Mouse (Mus musculus) spleen, adult 12 weeks (tissue): ENCODE data around the gene Serpina9.
"Not testable (repeated sequence)": the region's sequence is repeated elsewhere in the genome, so short reads cannot be mapped to it uniquely, and the experiment has no call there.

Experiments used
- DNase-seq: peaks from one replicate; pipeline ENCODE4 v3.0.0; 2022; ENCODE audit warnings: low spot score

Gene Serpina9

GRCm38 (mm10) chr12:103989514-103989767 is 24.1 kb downstream of the Serpina9 start:
- no peak for DNase-seq

DNA sequence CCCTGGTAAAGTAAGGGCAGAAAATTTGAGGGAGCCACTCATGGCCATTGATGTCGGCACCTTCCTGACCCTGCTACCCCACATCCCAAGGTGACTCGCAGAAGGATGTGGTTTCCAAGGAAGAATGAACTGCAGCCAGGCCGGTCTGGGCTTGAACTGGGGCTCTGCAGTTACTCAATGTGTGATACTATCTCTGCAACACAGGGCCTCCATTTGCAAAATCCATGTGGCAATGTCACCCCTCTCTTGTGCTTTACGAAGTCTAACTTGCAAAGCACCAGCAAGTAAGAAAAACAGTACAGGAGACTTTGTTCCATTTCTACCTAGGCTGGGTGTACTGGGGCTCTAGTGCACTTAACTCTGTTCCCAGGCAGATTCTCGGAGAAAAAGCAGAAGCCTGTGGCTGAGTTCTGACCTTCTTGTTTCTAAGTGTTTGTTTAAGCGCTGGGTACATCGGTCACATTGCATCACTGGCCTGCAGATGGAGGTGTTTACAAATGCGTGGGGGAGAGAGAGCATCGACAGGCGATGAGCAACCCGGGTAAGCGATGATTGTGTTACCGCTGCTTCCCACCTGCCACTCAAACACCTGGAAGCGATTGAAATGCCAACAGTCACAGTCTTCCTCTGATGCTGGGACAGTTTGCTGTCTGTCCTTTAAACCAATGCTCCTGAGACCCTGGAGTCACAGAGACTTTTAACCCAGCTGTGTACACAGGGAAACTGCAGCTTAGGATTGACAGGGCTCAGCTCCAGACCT is 24.6 kb downstream of the Serpina9 start:
- DNase-seq = no peak

- DNase-seq = no peak
Observed at GRCm38 (mm10) chr12:103985868-103986267, 27.7 kb downstream of the Serpina9 start.

GRCm38 (mm10) chr12:103984935-103985334 is 28.6 kb downstream of the Serpina9 start:
- no peak for DNase-seq

GRCm38 (mm10) chr12:103981646-103982360 is 31.8 kb downstream of the Serpina9 start:
- no peak for DNase-seq

DNA sequence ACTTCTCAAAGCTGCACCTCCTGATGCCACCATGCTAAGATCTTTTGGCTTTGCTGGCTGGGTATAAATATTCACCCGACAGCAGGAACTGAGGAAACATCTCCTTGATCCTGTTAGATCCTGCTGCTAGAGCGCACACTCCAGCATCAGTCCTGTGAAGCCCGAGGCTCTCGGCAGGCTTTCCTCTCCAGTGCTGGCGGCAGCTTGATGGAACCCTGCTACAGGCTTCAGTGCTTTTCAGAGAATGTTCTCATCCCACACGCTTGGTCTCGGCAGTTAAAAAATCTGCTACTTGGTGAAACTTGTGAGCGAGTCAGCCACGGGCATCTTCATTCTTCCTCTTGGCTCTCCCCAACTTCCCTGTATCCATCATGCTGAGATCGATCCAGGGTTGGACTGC is 35.3 kb downstream of the Serpina9 start:
- DNase-seq = no peak

DNA sequence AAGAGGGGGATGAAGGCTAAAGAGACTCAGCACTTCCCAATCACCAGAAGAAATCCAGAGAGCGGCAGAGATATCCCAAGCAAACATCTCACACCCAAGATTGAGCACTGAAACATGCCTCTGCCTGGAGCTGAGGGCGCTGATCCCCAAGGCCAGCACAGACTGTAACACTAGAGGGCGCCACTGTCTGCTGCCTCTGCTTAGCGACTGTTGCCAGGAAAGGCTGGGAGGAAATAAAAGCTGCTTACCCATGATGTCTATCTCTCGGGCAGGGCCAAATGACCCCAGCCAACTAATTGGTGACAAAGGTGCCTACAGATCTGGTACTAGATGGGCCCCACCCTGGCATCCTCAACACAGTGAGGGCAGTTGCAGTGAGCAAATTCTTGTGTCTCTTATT is 35.7 kb downstream of the Serpina9 start:
- DNase-seq = no peak

GRCm38 (mm10) chr12:103977060-103977459 is 36.5 kb downstream of the Serpina9 start:
- no peak for DNase-seq

GRCm38 (mm10) chr12:103971080-103971479 is 42.5 kb downstream of the Serpina9 start:
- DNase-seq = no peak

DNA sequence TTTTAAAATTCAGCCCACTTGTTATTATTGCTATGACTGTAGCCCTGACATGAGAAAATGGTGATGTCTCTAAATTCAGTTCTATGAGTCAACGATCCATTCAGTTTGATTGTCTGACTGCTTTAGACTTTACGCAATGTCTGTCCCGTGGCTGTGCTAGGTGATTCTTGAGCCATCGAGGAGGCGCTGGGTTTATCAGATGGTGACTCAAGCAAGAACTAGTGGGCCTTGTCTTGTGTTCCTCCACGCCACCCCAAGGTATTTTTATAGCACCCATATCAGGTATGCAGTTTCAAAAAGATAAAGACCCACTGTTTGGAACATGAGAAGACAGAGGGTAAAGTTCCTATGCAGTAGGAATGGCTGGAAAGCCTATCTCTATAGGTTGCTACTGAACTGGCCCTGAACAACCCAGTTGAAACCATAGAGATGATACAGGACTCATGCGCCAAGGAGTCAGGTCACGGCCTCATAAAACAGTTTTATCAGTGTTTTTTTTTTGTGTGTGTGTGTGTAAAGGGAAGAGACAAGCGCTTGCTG is 43.9 kb downstream of the Serpina9 start:
- no peak for DNase-seq

GRCm38 (mm10) chr12:103966761-103967160 is 46.8 kb downstream of the Serpina9 start:
- DNase-seq = no peak

GRCm38 (mm10) chr12:103963288-103963687 is 50.3 kb downstream of the Serpina9 start:
- DNase-seq = no peak

GRCm38 (mm10) chr12:103962860-103963259 is 50.7 kb downstream of the Serpina9 start:
- DNase-seq = no peak

- no peak for DNase-seq
Observed at GRCm38 (mm10) chr12:103962337-103962736, 51.2 kb downstream of the Serpina9 start.

DNA sequence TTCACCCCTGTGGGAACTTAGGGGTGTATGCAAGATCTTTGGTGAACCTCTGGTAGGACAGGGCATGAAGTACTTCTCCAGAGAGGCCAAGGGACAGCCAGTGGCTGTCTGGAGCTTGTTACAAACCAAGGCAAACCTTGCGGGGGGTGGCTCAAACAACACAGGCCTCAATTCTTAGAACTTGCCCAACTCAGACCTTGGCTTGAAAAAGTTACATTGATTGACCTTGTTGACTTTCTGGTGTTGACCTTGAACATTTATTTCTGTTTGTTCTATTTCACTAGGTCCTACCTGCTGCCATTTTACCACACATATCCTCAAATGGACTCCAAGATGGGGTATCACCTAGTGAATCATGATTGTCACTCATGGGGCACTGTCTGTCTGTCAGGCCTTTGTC is 51.8 kb downstream of the Serpina9 start:
- DNase-seq = no peak

- no peak for DNase-seq
Observed at GRCm38 (mm10) chr12:103958798-103959197, 54.8 kb downstream of the Serpina9 start, which contains the start of gene Serpina1e. Gene Serpina1e, minus strand, starts transcription at chr12:103958975.

DNA sequence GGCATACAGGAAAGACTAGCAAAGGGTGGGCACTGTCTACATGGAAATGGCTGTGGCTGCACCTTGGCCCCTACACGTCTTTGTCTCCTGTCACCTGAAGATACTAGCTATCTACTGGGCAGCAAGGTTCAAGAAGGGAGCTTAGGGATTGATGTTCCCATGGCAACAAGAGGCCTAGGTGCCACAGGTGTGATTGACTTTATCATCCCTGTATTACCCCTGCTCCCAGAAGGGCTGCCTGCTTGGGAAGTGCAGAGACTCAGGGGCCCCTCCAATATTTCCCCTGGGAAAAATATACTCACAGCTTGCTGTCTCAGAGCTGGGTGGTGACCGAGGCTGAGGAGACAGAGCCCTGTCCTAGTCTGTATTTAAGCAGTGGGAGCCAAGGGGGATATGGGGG is 57.0 kb downstream of the Serpina9 start:
- not testable (repeated sequence) for DNase-seq

DNA sequence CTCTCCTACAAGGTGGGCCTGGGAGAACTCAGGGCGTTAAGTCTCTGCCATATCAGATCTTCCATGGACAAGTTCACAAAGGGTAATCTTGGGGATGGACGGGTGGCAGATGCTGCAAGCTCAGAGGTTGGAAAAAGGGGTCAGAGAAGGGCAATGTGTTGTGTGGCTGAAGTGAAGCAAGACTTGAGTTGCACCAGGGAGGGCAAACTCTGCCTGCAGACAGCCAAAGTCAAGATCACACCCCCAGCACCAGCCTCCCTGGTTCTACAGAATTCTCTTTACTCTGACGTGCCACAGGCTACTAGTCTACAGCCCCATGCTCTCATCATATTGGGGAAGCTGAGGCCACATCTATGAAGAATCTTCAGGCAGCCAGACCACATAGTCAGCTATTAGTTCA is 60.6 kb downstream of the Serpina9 start:
- DNase-seq = not testable (repeated sequence)

GRCm38 (mm10) chr12:103946243-103946642 is 67.3 kb downstream of the Serpina9 start:
- DNase-seq = no peak
